Mouse (Mus musculus) spleen, adult 2 months (tissue): ENCODE results near the gene Dydc1. TPM values are rescaled to one million over a fixed set of nuclear protein-coding genes. Genes with fewer than 3 reads are reported as not detected.

Experiments
- DNase-seq, 2 experiments: peaks; one replicate each; pipeline versions ENCODE4 v3.0.0 to v3.0.0-alpha.2; 2012 to 2021; ENCODE audit warnings: low spot score in 2 of 2, low read depth in 1 of 2
- H3K27ac ChIP-seq: fragments of 200-500 bp; 2 replicates; pipeline ENCODE4 v1.5.1; 2012; ENCODE audit warnings: low read length, inconsistent platforms; ENCODE audit not compliant: insufficient read depth
- H3K27me3 ChIP-seq: fragments of 200-500 bp; 2 replicates; pipeline ENCODE4 v1.6.1; 2012; ENCODE audit warnings: mild to moderate bottlenecking, moderate library complexity, low read length, inconsistent platforms; ENCODE audit not compliant: control insufficient read depth, insufficient read depth
- H3K36me3 ChIP-seq: fragments of 200-500 bp; 2 replicates; pipeline ENCODE4 v1.6.1; 2012; ENCODE audit warnings: mild to moderate bottlenecking, low read length, inconsistent platforms; ENCODE audit not compliant: control insufficient read depth, insufficient read depth
- H3K4me1 ChIP-seq: fragments of 200-500 bp; 2 replicates; pipeline ENCODE4 v1.6.1; 2011; ENCODE audit warnings: inconsistent platforms; ENCODE audit not compliant: control insufficient read depth, insufficient read depth, insufficient read length
- H3K4me3 ChIP-seq: fragments of 200-500 bp; 2 replicates; pipeline ENCODE4 v1.5.1; 2011; ENCODE audit warnings: mild to moderate bottlenecking, inconsistent platforms; ENCODE audit not compliant: insufficient read depth, insufficient read length; ENCODE audit errors: extremely low read depth
- CTCF ChIP-seq: fragments of 200-500 bp; IDR thresholded peaks from 2 replicates; pipeline ENCODE4 v1.5.1; 2011; ENCODE audit warnings: mild to moderate bottlenecking, inconsistent platforms; ENCODE audit not compliant: insufficient read depth, insufficient read length, insufficient replicate concordance; ENCODE audit errors: extremely low read depth
- POLR2A ChIP-seq: fragments of 200-500 bp; IDR thresholded peaks from 2 replicates; pipeline ENCODE4 v1.6.1; 2011; ENCODE audit warnings: low read depth, low read length, inconsistent platforms
- WGBS: fragments of 180-500 bp; shearing (Covaris S2); methylation state at CpG from one replicate; pipeline ENCODE4 v1.1.7; 2018; 5-methylcytosine and 5-hydroxymethylcytosine counted together
- polyA plus RNA-seq: library from polyadenylated mRNA; depleted of rRNA; stranded (reverse); fragments of >200 nt; gene quantifications from 2 replicates; pipeline ENCODE4 v1.2.3, GENCODE M21; 2012; rRNA removed

Gene Dydc1
- not detected in 2 replicates for polyA plus RNA-seq

GRCm38 (mm10) chr14:41072229-41072943, at the start of gene Dydc1:
Gene Dydc1, plus strand, starts transcription at chr14:41072911.
- no peak within 1 kb of the TSS; the same call in 1 of the 2 replicates for H3K4me3 ChIP-seq
- no peak for TF ChIP-seq POLR2A
- no peak for TF ChIP-seq CTCF
- peaks cover 6% of the 10 kb centered on the region; the same call in 1 of the 2 replicates for H3K4me1 ChIP-seq
- no peak within 1 kb of the TSS for H3K27ac ChIP-seq
- WGBS, result 13% methylated on average over 23 of the region's 23 CpGs
- no peaks in the 10 kb centered on the region for H3K27me3 ChIP-seq
- peak in 1 of 2 experiments; percentile 12 for DNase-seq
- no peaks in the 10 kb centered on the region for H3K36me3 ChIP-seq

DNA sequence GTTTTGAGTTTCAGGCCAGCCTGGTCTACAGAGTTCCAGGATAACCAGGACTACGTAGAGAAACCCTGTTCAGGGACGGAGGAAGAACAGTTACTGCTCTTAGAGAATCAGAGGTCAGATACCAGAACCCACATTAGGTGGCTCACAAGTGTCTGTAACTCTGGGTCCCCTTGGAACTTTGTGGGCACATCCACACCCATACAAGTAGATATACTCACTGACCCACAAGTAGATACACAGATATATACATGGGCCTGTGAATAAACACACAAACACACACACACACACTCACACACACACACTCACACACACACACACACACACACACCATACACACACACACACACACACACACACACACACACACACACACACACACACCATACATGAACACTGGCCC, 47.6 kb upstream of the Dydc1 start:
- Histone ChIP-seq H3K27ac (no peak overlapping the region), H3K36me3 (no peaks in the 10 kb centered on the region), H3K27me3 (no peaks in the 10 kb centered on the region), H3K4me1 (no peaks in the 10 kb centered on the region; the same call in 1 of the 2 replicates), H3K4me3 (no peak overlapping the region)
- no peak for DNase-seq
- 93% methylated on average over 2 of the region's 2 CpGs for WGBS
- TF ChIP-seq CTCF (no peak), POLR2A (no peak)

DNA sequence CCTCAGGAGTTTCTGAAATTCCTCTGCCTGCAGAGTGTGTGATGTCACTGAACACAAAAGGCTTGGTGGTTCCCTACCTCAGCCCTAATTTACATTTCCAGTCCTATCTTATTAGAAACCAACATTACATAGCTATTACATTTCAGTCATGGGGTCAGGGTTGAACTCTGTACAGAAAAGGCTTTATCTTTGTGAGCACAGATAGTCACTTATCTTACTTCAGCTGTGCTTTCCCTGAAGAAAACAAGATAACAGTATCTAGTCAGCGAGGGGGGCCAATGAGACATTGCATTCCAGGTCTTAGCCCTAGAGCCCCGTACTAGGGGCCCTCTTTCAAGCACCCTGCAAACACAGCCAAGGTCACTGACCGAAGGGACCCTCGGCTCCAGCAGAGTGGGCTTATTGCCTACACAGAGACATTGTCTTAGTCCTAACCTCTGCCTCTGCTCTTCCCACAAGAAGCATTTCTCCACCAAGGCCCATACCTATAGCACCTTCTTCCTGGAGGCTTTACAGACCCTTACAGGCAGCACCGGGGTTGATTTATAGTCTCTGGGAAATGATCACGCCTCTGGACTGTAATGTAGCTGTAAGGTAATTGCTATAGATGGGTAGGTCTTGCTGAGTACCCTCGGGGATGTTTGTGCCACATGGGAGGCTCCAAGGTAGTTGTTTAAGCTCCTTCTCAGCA, 47.0 kb upstream of the Dydc1 start:
- Histone ChIP-seq H3K36me3 (no peaks in the 10 kb centered on the region), H3K4me1 (no peaks in the 10 kb centered on the region; the same call in 1 of the 2 replicates), H3K27me3 (no peaks in the 10 kb centered on the region), H3K4me3 (no peak overlapping the region), H3K27ac (no peak overlapping the region)
- 73% methylated on average over 7 of the region's 7 CpGs for WGBS
- no peak for DNase-seq
- TF ChIP-seq POLR2A (no peak), CTCF (no peak)

DNA sequence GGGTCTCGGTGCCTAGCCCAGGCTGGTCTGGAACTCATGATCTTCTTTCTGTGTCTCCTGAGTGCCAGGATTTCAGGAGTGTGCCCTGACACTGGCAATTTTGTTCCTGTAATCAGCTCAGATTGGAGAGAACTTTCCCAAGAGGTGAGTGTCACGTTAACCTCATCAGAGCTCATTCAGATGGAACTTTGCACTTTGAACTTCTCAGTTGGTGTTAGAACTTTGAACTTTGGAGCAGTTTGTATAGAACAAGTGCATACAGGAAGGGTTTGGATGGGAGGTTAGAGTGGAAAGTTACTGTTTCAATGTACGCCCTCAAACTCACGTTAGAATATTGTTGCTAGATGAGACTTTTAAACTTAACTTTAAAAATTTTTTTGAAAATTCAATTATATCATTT, 43.4 kb upstream of the Dydc1 start:
- WGBS, result 77% methylated on average over 4 of the region's 4 CpGs
- H3K27ac ChIP-seq, result no peak overlapping the region
- no peaks in the 10 kb centered on the region for H3K27me3 ChIP-seq
- no peak for TF ChIP-seq CTCF
- TF ChIP-seq POLR2A, result no peak
- H3K4me3 ChIP-seq, result no peak overlapping the region
- H3K4me1 ChIP-seq, result no peaks in the 10 kb centered on the region; the same call in none of the 2 replicates
- H3K36me3 ChIP-seq, result no peaks in the 10 kb centered on the region
- DNase-seq, result no peak

- Histone ChIP-seq H3K27me3 (no peaks in the 10 kb centered on the region), H3K27ac (no peak overlapping the region), H3K4me3 (no peak overlapping the region), H3K36me3 (no peaks in the 10 kb centered on the region), H3K4me1 (no peaks in the 10 kb centered on the region; the same call in none of the 2 replicates)
- no peak for DNase-seq
- TF ChIP-seq POLR2A (no peak), CTCF (no peak)
- WGBS, result 65% methylated on average over 6 of the region's 6 CpGs
These were observed 41.7 kb upstream of the Dydc1 start for GRCm38 (mm10) chr14:41030989-41031513.

DNA sequence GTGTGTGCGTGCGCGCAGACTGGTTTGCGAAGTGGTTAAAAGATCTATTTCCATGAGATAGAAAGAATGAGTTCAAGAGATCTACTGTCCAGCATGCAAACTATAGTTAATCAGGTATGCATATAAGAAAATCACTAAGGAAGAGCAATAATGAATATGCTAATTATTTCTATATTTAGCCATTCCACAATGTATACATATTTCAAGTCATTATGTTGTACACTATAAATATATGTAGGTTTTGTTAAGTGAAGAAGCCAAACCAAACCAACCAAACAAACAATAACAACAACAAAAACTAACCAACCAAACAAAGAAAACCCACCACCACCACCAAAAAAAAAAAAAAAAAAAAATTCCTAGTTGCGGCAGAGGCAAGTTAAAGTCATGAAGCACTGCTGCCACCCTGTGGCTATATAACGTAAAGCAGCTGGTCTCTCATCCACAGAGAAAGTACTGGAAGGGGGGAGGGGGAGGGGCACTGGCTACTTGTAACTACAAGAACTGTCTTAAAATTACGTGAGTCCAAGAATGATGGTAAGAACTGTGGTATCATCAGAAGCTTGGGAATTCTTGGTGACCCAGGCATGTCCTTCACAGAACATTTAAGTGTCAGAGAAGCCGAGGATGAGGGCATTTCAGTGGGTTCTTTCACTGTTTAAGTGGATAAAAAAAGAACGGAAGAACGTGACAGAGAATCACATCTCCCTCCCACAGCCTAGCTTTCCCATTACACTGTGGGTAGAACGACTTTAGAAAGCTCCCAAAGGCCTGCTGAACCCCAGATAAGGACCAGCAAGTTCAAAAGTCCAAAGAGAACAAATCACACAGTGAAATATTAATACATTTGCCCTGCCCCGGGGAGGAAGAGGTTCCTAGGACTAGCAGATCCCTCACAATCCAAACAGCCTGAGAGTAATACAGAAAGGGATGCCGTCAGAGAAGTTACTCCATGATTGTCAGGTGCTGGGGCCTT, 39.3 kb upstream of the Dydc1 start:
- peak; percentile 62 to 66 for DNase-seq

More for the DNA sequence above, 39.3 kb upstream of the Dydc1 start:
- Histone ChIP-seq H3K27ac (no peak overlapping the region), H3K4me3 (no peak overlapping the region), H3K4me1 (no peaks in the 10 kb centered on the region; the same call in none of the 2 replicates), H3K36me3 (no peaks in the 10 kb centered on the region), H3K27me3 (no peaks in the 10 kb centered on the region)
- 58% methylated on average over 13 of the region's 13 CpGs for WGBS
- no peak for TF ChIP-seq POLR2A
- peak; percentile 69; the same call in 1 of the 2 replicates for TF ChIP-seq CTCF
